Mouse (Mus musculus) stomach, embryonic 14.5 days (tissue): ENCODE measurements at regions not wholly inside any gene's neighbourhood (a gene's known extent, or its start where the extent isn't known, plus 50 kb on each side); places are given as distances from the start of the nearest gene placed in this dataset.

Experiments
- ATAC-seq: fragments of 200-750 bp; cut with Nextera tagmentation; 2 replicates; pipeline ENCODE4 v1.8.0; 2017; ENCODE audit warnings: low read depth, moderate TSS enrichment; ENCODE audit not compliant: insufficient number of reproducible peaks, insufficient read depth, low FRiP score
- H3K27ac ChIP-seq: fragments of 300-500 bp; sonication (generic); 2 replicates; pipeline ENCODE4 v1.5.1; 2014; ENCODE audit warnings: mild to moderate bottlenecking, low read length, moderate library complexity, mixed read lengths
- H3K27me3 ChIP-seq: fragments of 300-500 bp; sonication (generic); 2 replicates; pipeline ENCODE4 v1.6.1; 2014; ENCODE audit warnings: low read length, control low read depth, mixed read lengths; ENCODE audit not compliant: control insufficient read depth, insufficient read depth
- H3K36me3 ChIP-seq: fragments of 300-500 bp; sonication (generic); 2 replicates; pipeline ENCODE4 v1.6.1; 2014; ENCODE audit warnings: mild to moderate bottlenecking, control low read depth, low read length, moderate library complexity, mixed read lengths; ENCODE audit not compliant: control insufficient read depth, insufficient read depth
- H3K4me1 ChIP-seq: fragments of 300-500 bp; sonication (generic); 2 replicates; pipeline ENCODE4 v1.6.1; 2014; ENCODE audit warnings: low read length, control low read depth, mixed read lengths; ENCODE audit not compliant: control insufficient read depth, insufficient read depth
- H3K4me2 ChIP-seq: fragments of 300-500 bp; sonication (generic); replicated peaks from 2 replicates; pipeline ENCODE4 v1.6.1; 2014; ENCODE audit warnings: low read depth, low read length, control low read depth
- H3K4me3 ChIP-seq: fragments of 300-500 bp; sonication (generic); 2 replicates; pipeline ENCODE4 v1.5.1; 2014; ENCODE audit warnings: low read depth, low read length, control low read depth
- H3K9ac ChIP-seq: fragments of 300-500 bp; sonication (generic); replicated peaks from 2 replicates; pipeline ENCODE4 v1.6.1; 2014; ENCODE audit warnings: low read depth, mild to moderate bottlenecking, control low read depth, low read length, moderate library complexity, mixed read lengths
- H3K9me3 ChIP-seq: fragments of 300-500 bp; sonication (generic); 2 replicates; pipeline ENCODE4 v1.6.1; 2016; ENCODE audit warnings: low read depth, low read length, control low read depth; ENCODE audit not compliant: control insufficient read depth
- WGBS: fragments of 180-500 bp; shearing (Covaris S2); extraction: QIAGEN DNeasy Blood & Tissue Kit; methylation state at CpG from one replicate; pipeline ENCODE4 v1.1.7; 2014; 5-methylcytosine and 5-hydroxymethylcytosine counted together

- no peak for ATAC-seq
- H3K4me2 ChIP-seq, result no peak overlapping the region
- H3K36me3 ChIP-seq, result no peaks in the 10 kb centered on the region
- no peak overlapping the region for H3K27ac ChIP-seq
- H3K4me3 ChIP-seq, result no peak overlapping the region
- H3K27me3 ChIP-seq, result no peaks in the 10 kb centered on the region
- no peaks in the 10 kb centered on the region for H3K9me3 ChIP-seq
- WGBS, result 45% methylated on average over 3 of the region's 3 CpGs
- no peak overlapping the region for H3K9ac ChIP-seq
- H3K4me1 ChIP-seq, result no peaks in the 10 kb centered on the region
These were observed 639.2 kb upstream of the Gm11114 start for GRCm38 (mm10) chr9:84673327-84673726.

- no peak overlapping the region for H3K27ac ChIP-seq
- H3K4me3 ChIP-seq, result no peak overlapping the region
- no peak for ATAC-seq
- H3K9me3 ChIP-seq, result no peaks in the 10 kb centered on the region
- no peaks in the 10 kb centered on the region for H3K4me1 ChIP-seq
- 94% methylated on average over 1 of the region's 1 CpGs for WGBS
- no peak overlapping the region for H3K4me2 ChIP-seq
- H3K36me3 ChIP-seq, result no peaks in the 10 kb centered on the region
- no peak overlapping the region for H3K9ac ChIP-seq
- no peaks in the 10 kb centered on the region for H3K27me3 ChIP-seq
These were observed 634.2 kb upstream of the Gm11114 start for GRCm38 (mm10) chr9:84678416-84678815.

- H3K27ac ChIP-seq, result no peak overlapping the region
- no peak overlapping the region for H3K4me2 ChIP-seq
- H3K9ac ChIP-seq, result no peak overlapping the region
- ATAC-seq, result no peak
- WGBS, result 65% methylated on average over 3 of the region's 3 CpGs
- H3K27me3 ChIP-seq, result no peaks in the 10 kb centered on the region
- H3K36me3 ChIP-seq, result no peaks in the 10 kb centered on the region
- H3K4me3 ChIP-seq, result no peak overlapping the region
- H3K9me3 ChIP-seq, result no peaks in the 10 kb centered on the region
- H3K4me1 ChIP-seq, result no peaks in the 10 kb centered on the region
These were observed 593.9 kb upstream of the Gm11114 start for GRCm38 (mm10) chr9:84718615-84719191.

GRCm38 (mm10) chr9:84719396-84719795, 593.2 kb upstream of the Gm11114 start:
- Histone ChIP-seq H3K4me3 (no peak overlapping the region), H3K27ac (no peak overlapping the region), H3K9me3 (no peaks in the 10 kb centered on the region), H3K4me2 (no peak overlapping the region), H3K27me3 (no peaks in the 10 kb centered on the region), H3K9ac (no peak overlapping the region), H3K36me3 (no peaks in the 10 kb centered on the region), H3K4me1 (no peaks in the 10 kb centered on the region)
- ATAC-seq, result no peak
- 49% methylated on average over 3 of the region's 3 CpGs for WGBS

- Histone ChIP-seq H3K27ac (no peak overlapping the region), H3K4me3 (no peak overlapping the region), H3K4me1 (no peaks in the 10 kb centered on the region), H3K36me3 (no peaks in the 10 kb centered on the region), H3K27me3 (no peaks in the 10 kb centered on the region), H3K4me2 (no peak overlapping the region), H3K9ac (no peak overlapping the region), H3K9me3 (no peaks in the 10 kb centered on the region)
- WGBS, result 82% methylated on average over 2 of the region's 2 CpGs
- no peak for ATAC-seq
These were observed 592.1 kb upstream of the Gm11114 start for GRCm38 (mm10) chr9:84720454-84720853.

- Histone ChIP-seq H3K4me1 (no peaks in the 10 kb centered on the region), H3K9me3 (no peaks in the 10 kb centered on the region), H3K9ac (no peak overlapping the region), H3K36me3 (no peaks in the 10 kb centered on the region), H3K4me2 (no peak overlapping the region), H3K27ac (no peak overlapping the region), H3K4me3 (no peak overlapping the region), H3K27me3 (no peaks in the 10 kb centered on the region)
- WGBS, result 68% methylated on average over 2 of the region's 2 CpGs
- ATAC-seq, result no peak
These were observed 573.3 kb upstream of the Gm11114 start for GRCm38 (mm10) chr9:84739266-84739665.

GRCm38 (mm10) chr9:84740336-84740735, 572.2 kb upstream of the Gm11114 start:
- no peak for ATAC-seq
- Histone ChIP-seq H3K36me3 (no peaks in the 10 kb centered on the region), H3K4me1 (no peaks in the 10 kb centered on the region), H3K9ac (no peak overlapping the region), H3K4me2 (no peak overlapping the region), H3K27me3 (no peaks in the 10 kb centered on the region), H3K4me3 (no peak overlapping the region), H3K9me3 (no peaks in the 10 kb centered on the region), H3K27ac (no peak overlapping the region)
- WGBS, result 45% methylated on average over 2 of the region's 2 CpGs

- Histone ChIP-seq H3K9me3 (no peaks in the 10 kb centered on the region), H3K4me3 (no peak overlapping the region), H3K36me3 (no peaks in the 10 kb centered on the region), H3K27me3 (no peaks in the 10 kb centered on the region), H3K27ac (no peak overlapping the region), H3K9ac (no peak overlapping the region), H3K4me1 (no peaks in the 10 kb centered on the region), H3K4me2 (no peak overlapping the region)
- ATAC-seq, result no peak
- WGBS, result 73% methylated on average over 1 of the region's 1 CpGs
These were observed 558.2 kb upstream of the Gm11114 start for GRCm38 (mm10) chr9:84754332-84754731.

GRCm38 (mm10) chr9:84754828-84755227, 557.7 kb upstream of the Gm11114 start:
- Histone ChIP-seq H3K27ac (no peak overlapping the region), H3K27me3 (no peaks in the 10 kb centered on the region), H3K4me2 (no peak overlapping the region), H3K36me3 (no peaks in the 10 kb centered on the region), H3K4me1 (no peaks in the 10 kb centered on the region), H3K4me3 (no peak overlapping the region), H3K9me3 (no peaks in the 10 kb centered on the region), H3K9ac (no peak overlapping the region)
- no peak for ATAC-seq
- 75% methylated on average over 2 of the region's 2 CpGs for WGBS
